Mouse (Mus musculus): ENCODE results near the gene Igf1. TPM values are rescaled to one million over a fixed set of nuclear protein-coding genes. Genes with fewer than 3 reads are reported as not detected.
A peak's percentile ranks its signal among the peaks of the same experiment; 100 is the strongest.

The Igf1 gene
- total and polyA plus RNA-seq, 2 experiments from 2014 or later, result 11.5 to 13.1 TPM

DNA sequence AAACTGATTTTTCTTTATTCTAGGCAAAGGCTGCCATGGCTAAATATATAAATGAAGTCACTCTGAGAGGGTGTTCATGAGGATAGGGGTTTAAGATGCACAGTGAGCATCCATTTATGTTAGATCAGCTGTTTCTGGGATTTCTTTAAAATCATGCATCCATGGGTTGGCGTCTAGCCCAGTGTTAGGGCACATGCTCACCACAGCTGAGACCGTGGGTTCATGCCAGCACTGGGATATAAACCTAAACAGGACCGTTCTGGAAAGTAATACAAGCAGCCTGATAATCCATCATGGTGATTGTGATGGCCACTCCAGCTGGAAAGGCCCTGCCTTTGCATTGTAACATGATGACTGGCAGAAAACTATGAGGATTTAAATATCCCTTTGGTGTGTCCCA is 128.1 kb downstream of the Igf1 start:
- peak; percentile 37 for DNase-seq (ENCODE audit: low spot score)
- no peak overlapping the region for H3K4me2 ChIP-seq (ENCODE audit: low read depth, low read length, poor library complexity, severe bottlenecking)
- no peaks in the 10 kb centered on the region for H3K27me3 ChIP-seq (ENCODE audit: insufficient read depth, low read length)
- WGBS, result 79% methylated on average over 3 of the region's 3 CpGs
- H3K4me3 ChIP-seq (ENCODE audit: low read depth, low read length), result no peak overlapping the region
- no peak for TF ChIP-seq CTCF (IDR thresholded peaks at IDR 0.05)
- no peak overlapping the region for H3K27ac ChIP-seq (ENCODE audit: low read depth, low read length)
- no peaks in the 10 kb centered on the region for H3K36me3 ChIP-seq (ENCODE audit: insufficient read depth, low read length)
- no peaks in the 10 kb centered on the region for H3K4me1 ChIP-seq (ENCODE audit: insufficient read depth, low read length)
- H3K9me3 ChIP-seq (ENCODE audit: low read length), result no peaks in the 10 kb centered on the region
- ATAC-seq (ENCODE audit: low FRiP score), result no peak
- H3K9ac ChIP-seq (replicated peaks; ENCODE audit: low read length, poor library complexity, severe bottlenecking), result no peak overlapping the region

Other genes starting within 250 kb of the Igf1 start
- gene Pmch, start 232.8 kb downstream of the Igf1 start, total RNA-seq (2014; rRNA removed), result 1.9 and 5.0 TPM in 2 replicates
- gene Pmch, start 232.8 kb downstream of the Igf1 start, polyA plus RNA-seq (2015; fragmentation: Nextera tagmentation; extraction: Ambion mirVana), result 33.3 and 69.0 TPM in 2 replicates